Mouse (Mus musculus): ENCODE measurements around the gene Klrb1c. TPM values are rescaled to one million over a fixed set of nuclear protein-coding genes. Genes with fewer than 3 reads are reported as not detected.
"Not testable (repeated sequence)": the region's sequence is repeated elsewhere in the genome, so short reads cannot be mapped to it uniquely, and the experiment has no call there.

The Klrb1c gene
- total RNA-seq, 2 experiments from 2014 or later: 0.37 to 0.96 TPM

GRCm38 (mm10) chr6:128759221-128759950, 29.6 kb downstream of the Klrb1c start:
- ATAC-seq (replicated peaks; ENCODE audit: poor library complexity): no peak

GRCm38 (mm10) chr6:128755402-128755763, 33.6 kb downstream of the Klrb1c start:
- not testable (repeated sequence) for ATAC-seq (replicated peaks; ENCODE audit: poor library complexity)

GRCm38 (mm10) chr6:128754748-128755401, 34.1 kb downstream of the Klrb1c start:
- not testable (repeated sequence) for ATAC-seq (replicated peaks; ENCODE audit: poor library complexity)

GRCm38 (mm10) chr6:128754265-128754664, 34.8 kb downstream of the Klrb1c start:
- ATAC-seq (replicated peaks; ENCODE audit: poor library complexity): peak; percentile 84

- peak; percentile 99 for ATAC-seq (replicated peaks; ENCODE audit: poor library complexity)
Measured at GRCm38 (mm10) chr6:128753610-128754224, 35.3 kb downstream of the Klrb1c start.

GRCm38 (mm10) chr6:128747006-128747405, 42.0 kb downstream of the Klrb1c start:
- not testable (repeated sequence) for ATAC-seq (replicated peaks; ENCODE audit: poor library complexity)

- no peak for ATAC-seq (replicated peaks; ENCODE audit: poor library complexity)
Measured at GRCm38 (mm10) chr6:128737445-128737844, 51.6 kb downstream of the Klrb1c start.

- ATAC-seq (replicated peaks; ENCODE audit: poor library complexity): peak; percentile 86
Measured at GRCm38 (mm10) chr6:128736100-128736499, 52.9 kb downstream of the Klrb1c start.

GRCm38 (mm10) chr6:128734896-128735295, 54.1 kb downstream of the Klrb1c start:
- ATAC-seq (replicated peaks; ENCODE audit: poor library complexity): no peak

GRCm38 (mm10) chr6:128733908-128734679, 54.9 kb downstream of the Klrb1c start:
- ATAC-seq (replicated peaks; ENCODE audit: poor library complexity): peak; percentile 69

- no peak for ATAC-seq (replicated peaks; ENCODE audit: poor library complexity)
Measured at GRCm38 (mm10) chr6:128732032-128732431, 57.0 kb downstream of the Klrb1c start.

Other genes with a start within 250 kb of the Klrb1c start
- not detected in 2 replicates for gene A2ml1, start 207.6 kb downstream of the Klrb1c start, total RNA-seq (2015)
- gene A2ml1, start 207.6 kb downstream of the Klrb1c start, total RNA-seq (2017): not detected in 2 replicates
- 0.74 TPM in 1 of 2 replicates, not detected in the other for gene Klrb1a, start 165.7 kb downstream of the Klrb1c start, total RNA-seq (2015)
- not detected in 2 replicates for gene Klrb1a, start 165.7 kb downstream of the Klrb1c start, total RNA-seq (2017)
- gene Clec2h, start 126.8 kb downstream of the Klrb1c start, total RNA-seq (2015): not detected in 2 replicates
- gene Clec2h, start 126.8 kb downstream of the Klrb1c start, total RNA-seq (2017): not detected in 2 replicates
- not detected in 2 replicates for gene Klrb1, start 66.2 kb downstream of the Klrb1c start, total RNA-seq (2015)
- not detected in 2 replicates for gene Klrb1, start 66.2 kb downstream of the Klrb1c start, total RNA-seq (2017)
- gene Gm44511, start 37.1 kb upstream of the Klrb1c start, total RNA-seq (2015): not detected in 2 replicates
- gene Gm44511, start 37.1 kb upstream of the Klrb1c start, total RNA-seq (2017): not detected in 2 replicates
- gene Klrb1b, start 37.1 kb upstream of the Klrb1c start, total RNA-seq (2015): 0.32 and 1.4 TPM in 2 replicates
- not detected in 2 replicates for gene Klrb1b, start 37.1 kb upstream of the Klrb1c start, total RNA-seq (2017)
- 3.1 and 6.7 TPM in 2 replicates for gene Clec2i, start 98.4 kb upstream of the Klrb1c start, total RNA-seq (2015)
- 4.8 and 9.2 TPM in 2 replicates for gene Clec2i, start 98.4 kb upstream of the Klrb1c start, total RNA-seq (2017)
- gene BC035044, start 101.9 kb upstream of the Klrb1c start, total RNA-seq (2015): 237 and 280 TPM in 2 replicates
- gene BC035044, start 101.9 kb upstream of the Klrb1c start, total RNA-seq (2017): 243 and 287 TPM in 2 replicates
- gene Clec2g, start 145.2 kb upstream of the Klrb1c start, total RNA-seq (2015): not detected in 2 replicates
- gene Clec2g, start 145.2 kb upstream of the Klrb1c start, total RNA-seq (2017): not detected in 2 replicates